Comparison of ENCODE assay signal across 9 mouse cellular contexts in genomic region chr17:34655160-34655559, GRCm38 (mm10). TPM values are rescaled to one million over a fixed set of nuclear protein-coding genes. Genes with fewer than 3 reads are reported as not detected.
A peak's percentile ranks its signal among the peaks of the same experiment; 100 is the strongest.
DNase-seq lines count a peak whose midpoint lies in the region; ATAC-seq lines count a peak whose summit lies in the region.
"Had no signal": no experiment of that assay in that cellular context is flagged by ENCODE, and none has a peak within 500 bp of the region (broad histone marks: within the 10 kb centered on the region; RNA-seq: fewer than 3 reads in every experiment).

No protein-coding gene starts in this region.

- ATAC-seq in forebrain, embryonic 11.5 days (replicated peaks; ENCODE audit: low FRiP score) = no peak
- ATAC-seq: CD4-positive, CD25-positive, alpha-beta regulatory T cell, adult 4 months had no signal

- WGBS in forebrain, embryonic 11.5 days = 86% methylated on average over 7 of the region's 7 CpGs

- H3K4me1 ChIP-seq in forebrain, embryonic 11.5 days (replicated peaks; ENCODE audit: control insufficient read depth, insufficient read depth, low read length) = peaks cover 3% of the 10 kb centered on the region; the same call in 1 of the 2 replicates

- H3K9ac ChIP-seq in forebrain, embryonic 11.5 days (ENCODE audit: low read length) = no peak overlapping the region

- peak; percentile 80 for DNase-seq in gastrocnemius, adult 18-20 months (ENCODE audit: low spot score)
- DNase-seq in gastrocnemius, postnatal 25 days = no peak
- peak; percentile 69 for DNase-seq in urinary bladder, postnatal 14 days (ENCODE audit: low spot score)
- no peak for DNase-seq in urinary bladder, adult 2 months (ENCODE audit: low spot score)
- DNase-seq in kidney, postnatal 4 days = peak; percentile 51 to 69
- DNase-seq in thymus, postnatal 25 days = no peak
- DNase-seq in layer of hippocampus, adult 9-10 months (ENCODE audit: low spot score) = no peak
- DNase-seq in forebrain, embryonic 11.5 days (ENCODE audit: low spot score) = no peak

- no peaks in the 10 kb centered on the region for H3K9me3 ChIP-seq in forebrain, embryonic 11.5 days (ENCODE audit: control insufficient read depth, low read length)

- H3K36me3 ChIP-seq in forebrain, embryonic 11.5 days (ENCODE audit: control insufficient read depth, insufficient read depth, low read length) = peaks cover 4% of the 10 kb centered on the region; the same call in 1 of the 2 replicates

- H3K27me3 ChIP-seq in forebrain, embryonic 11.5 days (ENCODE audit: control insufficient read depth, insufficient read depth, low read length) = no peaks in the 10 kb centered on the region

- no peak overlapping the region for H3K27ac ChIP-seq in forebrain, embryonic 11.5 days (ENCODE audit: low read depth, low read length)

- no peak overlapping the region for H3K4me3 ChIP-seq in forebrain, embryonic 11.5 days (ENCODE audit: low read depth, low read length)

- no peak overlapping the region for H3K4me2 ChIP-seq in forebrain, embryonic 11.5 days (ENCODE audit: low read depth, low read length, severe bottlenecking)

RNA-seq across cellular contexts. Expression of gene Atf6b, which starts 8.2 kb away (rescaled TPM):
- 1 to 10 TPM; 5.9 to 7.9 TPM for total RNA-seq in gastrocnemius, adult 18-20 months (2021)
- 1 to 10 TPM; 7.1 to 7.2 TPM for total RNA-seq in gastrocnemius, postnatal 25 days (2021)
- polyA plus RNA-seq in urinary bladder, adult 2 months (2012; rRNA removed) = 39.2 and 42.1 TPM in 2 replicates
- polyA plus RNA-seq in forebrain, embryonic 11.5 days (2014; fragmentation: Nextera tagmentation; extraction: Ambion mirVana) = 79.5 and 82.9 TPM in 2 replicates

RNA-seq across cellular contexts. Expression of gene Fkbpl, which starts 10.6 kb away (rescaled TPM):
- total RNA-seq in gastrocnemius, adult 18-20 months (2021) = 1 to 10 TPM; 5.7 to 6.0 TPM
- 1 to 10 TPM; 5.9 to 7.0 TPM for total RNA-seq in gastrocnemius, postnatal 25 days (2021)
- polyA plus RNA-seq in urinary bladder, adult 2 months (2012; rRNA removed) = 4.6 and 7.2 TPM in 2 replicates
- 14.5 and 18.2 TPM in 2 replicates for polyA plus RNA-seq in forebrain, embryonic 11.5 days (2014; fragmentation: Nextera tagmentation; extraction: Ambion mirVana)

RNA-seq across cellular contexts. Expression of gene Tnxb, which starts 15.2 kb away (rescaled TPM):
- total RNA-seq in gastrocnemius, adult 18-20 months (2021) = 10 to 100 TPM; 28.3 to 32.8 TPM
- 10 to 100 TPM; 38.3 to 50.5 TPM for total RNA-seq in gastrocnemius, postnatal 25 days (2021)
- polyA plus RNA-seq in urinary bladder, adult 2 months (2012; rRNA removed) = 74.4 and 93.5 TPM in 2 replicates
- polyA plus RNA-seq in forebrain, embryonic 11.5 days (2014; fragmentation: Nextera tagmentation; extraction: Ambion mirVana) = 0.03 TPM in 1 of 2 replicates, not detected in the other
- polyA plus RNA-seq: CD4-positive, CD25-positive, alpha-beta regulatory T cell, adult 4 months had no signal

RNA-seq across cellular contexts. Expression of gene Prrt1, which starts 25.8 kb away (rescaled TPM):
- total RNA-seq in gastrocnemius, adult 18-20 months (2021) = under 1 TPM; 0.30 to 0.38 TPM
- total RNA-seq in gastrocnemius, postnatal 25 days (2021) = 1 to 10 TPM in 1 of 2 experiments, under 1 TPM in 1; 0.35 to 1.5 TPM
- 8.0 and 11.1 TPM in 2 replicates for polyA plus RNA-seq in urinary bladder, adult 2 months (2012; rRNA removed)
- polyA plus RNA-seq in forebrain, embryonic 11.5 days (2014; fragmentation: Nextera tagmentation; extraction: Ambion mirVana) = 2.4 and 2.7 TPM in 2 replicates

RNA-seq across cellular contexts. Expression of gene Ppt2, which starts 26.9 kb away (rescaled TPM):
- 10 to 100 TPM; 36.0 to 38.3 TPM for total RNA-seq in gastrocnemius, adult 18-20 months (2021)
- total RNA-seq in gastrocnemius, postnatal 25 days (2021) = 10 to 100 TPM; 37.2 to 43.0 TPM
- polyA plus RNA-seq in urinary bladder, adult 2 months (2012; rRNA removed) = 22.8 and 24.8 TPM in 2 replicates
- 26.4 and 29.0 TPM in 2 replicates for polyA plus RNA-seq in forebrain, embryonic 11.5 days (2014; fragmentation: Nextera tagmentation; extraction: Ambion mirVana)

Comparison
In these comparisons a context has a peak if more than half of its experiments do, and no peak if none do; other contexts are left out.
1. DNase-seq: peak in gastrocnemius, adult 18-20 months (single experiment), urinary bladder, postnatal 14 days (single experiment) and kidney, postnatal 4 days (2 of 2); none in gastrocnemius, postnatal 25 days (single experiment), urinary bladder, adult 2 months (single experiment), thymus, postnatal 25 days (single experiment), layer of hippocampus, adult 9-10 months (single experiment) and forebrain, embryonic 11.5 days (single experiment).